Mouse (Mus musculus) kidney, adult 18-20 months (tissue): ENCODE measurements at regions not wholly inside any gene's neighbourhood (a gene's known extent, or its start where the extent isn't known, plus 50 kb on each side); places are given as distances from the start of the nearest gene placed in this dataset.

ENCODE experiments used
- DNase-seq: peaks from one replicate; pipeline ENCODE4 v3.0.0; 2021

DNA sequence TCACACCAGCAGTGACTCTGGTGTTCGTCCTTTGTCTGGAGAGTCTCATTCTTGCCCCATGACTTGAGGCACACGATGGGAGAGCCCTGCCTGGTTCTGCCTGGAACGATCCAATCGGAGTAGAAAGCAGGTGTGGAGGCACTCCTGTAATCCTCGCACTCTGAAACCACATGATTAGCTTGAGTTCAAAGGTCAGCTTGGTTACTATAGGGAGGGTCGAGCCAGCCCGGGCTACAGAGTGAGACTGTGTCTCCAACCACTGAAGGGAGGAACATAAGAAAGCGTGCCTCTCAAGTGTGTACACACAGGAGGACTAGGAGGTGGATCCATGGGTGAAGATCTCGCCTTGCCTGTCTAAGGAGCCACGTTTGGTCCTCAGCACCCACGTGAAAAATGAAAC lies 504.0 kb downstream of the Vrk1 start:
- DNase-seq = no peak

- no peak for DNase-seq
Measured at GRCm38 (mm10) chr12:106515257-106515788, 505.3 kb downstream of the Vrk1 start.

GRCm38 (mm10) chr12:106519141-106519540 lies 509.1 kb downstream of the Vrk1 start:
- DNase-seq = no peak

GRCm38 (mm10) chr12:106524411-106524810 lies 514.4 kb downstream of the Vrk1 start:
- DNase-seq = no peak

GRCm38 (mm10) chr12:106527116-106527515 lies 517.1 kb downstream of the Vrk1 start:
- no peak for DNase-seq

- DNase-seq = no peak
Measured at GRCm38 (mm10) chr12:106527699-106528434, 517.8 kb downstream of the Vrk1 start.

- no peak for DNase-seq
Measured at GRCm38 (mm10) chr12:106528521-106528920, 518.5 kb downstream of the Vrk1 start.

- no peak for DNase-seq
Measured at GRCm38 (mm10) chr12:106529175-106529574, 519.1 kb downstream of the Vrk1 start.

- DNase-seq = no peak
Measured at GRCm38 (mm10) chr12:106535086-106535485, 525.1 kb downstream of the Vrk1 start.

DNA sequence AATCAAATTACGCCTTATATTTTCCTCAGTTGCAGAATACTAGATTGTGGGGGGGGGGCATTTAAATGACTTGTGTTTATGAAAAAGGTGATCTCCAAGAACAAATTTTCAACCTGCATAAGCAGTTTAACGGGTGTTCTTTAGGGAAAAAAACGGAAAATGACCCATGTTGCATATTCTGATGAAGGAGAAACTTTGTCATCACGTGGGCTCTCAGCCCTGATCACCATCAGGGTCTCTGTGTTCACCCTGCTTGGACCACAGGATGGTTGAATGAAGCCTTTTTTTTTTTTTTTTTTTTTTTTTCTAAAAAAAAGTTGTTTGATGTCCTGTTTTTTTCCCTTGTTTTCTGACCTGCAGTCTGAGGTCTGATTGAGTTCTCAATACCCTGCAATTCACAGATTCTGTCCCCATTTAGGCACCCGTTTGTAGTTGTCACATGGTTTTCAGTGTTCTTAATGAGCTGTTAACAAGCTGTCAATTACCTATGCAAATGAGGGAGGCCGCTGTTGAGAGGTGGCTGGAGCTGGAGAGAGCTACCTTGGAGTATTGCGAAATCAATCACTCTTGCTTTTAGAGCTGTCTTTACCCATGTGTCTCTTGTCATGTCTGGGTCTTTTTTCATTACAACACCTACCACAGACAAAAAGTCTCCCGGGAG lies 525.7 kb downstream of the Vrk1 start:
- no peak for DNase-seq

DNA sequence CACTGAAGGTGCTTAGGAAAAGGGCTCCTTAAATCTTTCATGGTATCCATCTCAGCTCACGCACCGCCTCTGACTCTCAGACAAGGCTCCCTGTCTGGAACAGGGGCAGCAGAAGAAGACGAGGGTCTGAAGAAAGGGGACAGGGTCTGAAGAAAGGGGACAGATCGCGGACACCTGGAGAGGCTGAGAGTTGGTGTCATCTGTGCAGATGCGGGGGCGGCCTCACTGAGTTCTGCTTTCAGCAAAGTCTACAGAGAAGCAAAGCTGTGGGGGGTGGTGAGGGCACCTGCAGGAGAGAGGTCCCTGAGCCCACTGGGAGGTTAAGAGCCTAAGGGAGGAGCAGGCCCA lies 526.2 kb downstream of the Vrk1 start:
- no peak for DNase-seq

DNA sequence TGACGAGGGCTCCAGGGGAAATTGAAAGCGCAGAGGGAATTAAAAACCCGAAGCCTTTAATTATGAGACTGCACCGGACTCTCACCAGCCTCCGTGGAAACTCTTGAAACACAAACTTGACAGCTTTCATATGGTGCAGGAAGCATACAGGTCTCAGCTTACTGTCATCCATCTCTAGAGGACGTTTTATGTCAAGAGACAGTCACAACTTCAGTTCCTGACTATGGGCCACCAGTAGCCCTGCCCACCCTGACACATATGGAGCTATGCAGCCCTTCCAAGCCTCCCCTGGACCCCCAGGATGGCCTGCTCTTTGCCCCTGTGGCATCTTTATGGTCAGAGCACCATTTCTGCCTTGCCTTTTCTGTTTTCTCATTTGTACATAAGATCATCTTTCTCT lies 530.0 kb downstream of the Vrk1 start:
- no peak for DNase-seq

DNA sequence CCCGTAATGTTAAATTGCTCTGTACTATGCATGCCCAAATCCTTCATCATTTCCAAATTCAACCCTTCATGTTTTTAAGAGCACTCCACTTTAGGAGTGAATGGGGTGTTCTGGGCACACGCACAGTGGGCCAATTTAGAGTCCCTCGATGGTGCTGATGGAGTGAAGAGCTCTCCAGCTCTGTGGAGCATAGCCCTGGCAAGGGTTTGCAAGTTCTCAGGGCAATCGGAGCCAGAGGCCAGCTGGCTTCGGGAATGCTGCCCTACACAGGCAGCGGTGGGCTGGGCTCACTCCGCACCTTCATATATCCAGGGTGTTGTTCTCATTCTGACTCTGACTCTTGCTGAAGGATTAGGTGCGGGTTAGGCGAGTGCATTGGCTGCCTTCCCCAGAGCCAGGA lies 549.5 kb downstream of the Vrk1 start:
- no peak for DNase-seq

DNA sequence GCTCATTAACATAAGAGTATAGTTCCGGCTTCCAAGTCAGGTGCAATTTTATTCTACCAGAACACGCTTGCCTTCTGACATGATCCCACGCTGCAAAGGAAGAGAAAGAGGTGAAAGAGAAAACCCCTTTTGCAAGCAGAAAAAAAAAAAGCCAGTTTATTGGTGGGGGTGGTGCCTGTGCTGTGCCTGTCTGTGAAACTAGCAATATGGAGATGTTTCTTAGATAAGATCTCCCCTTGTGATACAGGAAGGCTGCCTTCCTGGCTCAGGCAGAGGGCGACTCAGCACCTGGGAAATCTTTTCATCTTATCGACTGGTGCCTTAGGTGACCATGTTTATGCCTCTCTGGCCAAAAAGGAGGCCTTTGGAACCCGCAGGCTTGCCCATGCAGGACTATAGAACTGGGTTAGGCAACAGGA lies 555.2 kb downstream of the Vrk1 start:
- DNase-seq = no peak

GRCm38 (mm10) chr12:106566361-106566760 lies 556.3 kb downstream of the Vrk1 start:
- no peak for DNase-seq

DNA sequence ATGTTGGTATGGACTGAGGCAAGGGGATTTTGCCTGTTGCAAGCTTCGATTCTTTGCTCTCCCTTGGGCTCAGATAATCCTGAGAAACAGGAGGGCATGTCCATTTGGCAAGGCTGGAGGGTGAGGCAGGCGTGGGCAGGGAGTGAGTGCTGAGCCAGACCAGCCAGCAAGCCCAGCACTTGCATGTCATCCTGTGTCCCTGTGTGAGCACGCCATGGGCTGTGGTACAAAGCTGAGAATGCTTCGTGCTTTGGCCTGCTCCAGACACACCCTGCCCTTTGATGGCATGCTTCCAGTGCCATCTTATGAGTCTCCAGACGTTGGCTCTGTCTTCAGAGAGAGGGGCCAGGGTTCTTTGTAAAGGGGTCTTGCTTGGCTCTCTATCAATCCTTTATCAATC lies 557.1 kb downstream of the Vrk1 start:
- DNase-seq = no peak

GRCm38 (mm10) chr12:106568541-106569085 lies 558.6 kb downstream of the Vrk1 start:
- DNase-seq = no peak

- DNase-seq = no peak
Measured at GRCm38 (mm10) chr12:106572956-106573355, 562.9 kb downstream of the Vrk1 start.

GRCm38 (mm10) chr12:106582760-106583159 lies 572.7 kb downstream of the Vrk1 start:
- no peak for DNase-seq

- no peak for DNase-seq
Measured at GRCm38 (mm10) chr12:106585626-106586025, 575.6 kb downstream of the Vrk1 start.

GRCm38 (mm10) chr12:106592686-106593085 lies 582.7 kb downstream of the Vrk1 start:
- no peak for DNase-seq

DNA sequence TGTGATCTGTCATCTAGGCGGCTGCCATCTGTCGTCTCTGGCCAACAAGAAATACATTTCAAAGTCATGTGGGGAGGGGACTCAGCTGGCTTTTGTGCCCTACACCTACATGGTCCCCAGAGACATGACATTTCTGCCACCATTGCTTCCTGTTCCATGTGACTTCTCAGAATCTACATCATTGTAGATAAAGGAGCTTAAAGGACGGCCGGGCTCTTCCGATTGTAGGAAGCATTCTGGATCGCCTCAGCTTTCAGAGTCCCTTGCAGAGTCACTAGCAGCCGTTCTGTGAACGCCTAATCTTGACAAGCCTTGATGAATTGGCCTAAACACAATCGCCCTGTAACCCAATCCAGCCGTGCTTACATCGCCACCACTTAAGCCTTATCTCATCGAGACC lies 587.6 kb downstream of the Vrk1 start:
- no peak for DNase-seq

GRCm38 (mm10) chr12:106607240-106607639 lies 597.2 kb downstream of the Vrk1 start:
- no peak for DNase-seq

DNA sequence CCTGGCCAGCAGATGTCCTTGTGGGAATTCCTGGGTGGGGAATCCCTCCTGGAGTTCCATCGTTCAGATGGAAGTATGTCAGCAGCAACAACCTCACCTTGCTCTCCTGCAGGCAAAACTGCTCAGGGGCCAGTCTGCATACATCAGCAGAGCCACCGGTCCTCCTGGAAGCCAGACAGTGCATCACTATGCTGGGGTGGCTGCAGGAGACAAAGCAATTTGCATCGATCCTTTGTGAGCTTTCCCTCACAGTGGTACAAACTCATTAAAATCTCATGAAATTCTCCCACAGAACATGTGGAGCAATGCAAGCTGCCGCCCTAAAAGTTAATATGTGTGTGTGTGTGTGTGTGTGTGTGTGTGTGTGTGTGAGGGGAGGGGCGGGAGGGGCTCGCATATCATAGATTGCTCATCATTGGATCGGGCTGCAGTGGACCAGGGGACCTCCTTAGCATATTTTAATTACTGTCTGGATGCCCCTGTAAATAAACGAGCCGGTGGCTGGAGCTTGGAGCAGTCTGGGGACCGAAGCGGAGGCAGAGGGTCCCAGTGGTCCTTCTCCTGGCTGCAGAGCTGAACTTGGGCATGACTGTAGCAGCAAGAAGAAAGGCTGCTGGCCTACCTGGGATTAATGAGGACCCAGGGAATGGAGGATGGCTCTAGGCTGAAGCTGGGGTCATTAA lies 597.8 kb downstream of the Vrk1 start:
- no peak for DNase-seq
